ENCODE assay signal across 8 mouse cellular contexts in genomic region chr3:46447481-46448265, GRCm38 (mm10). TPM values are rescaled to one million over a fixed set of nuclear protein-coding genes. Genes with fewer than 3 reads are reported as not detected.
DNase-seq lines count a peak whose midpoint lies in the region; ATAC-seq and TF ChIP-seq lines count a peak whose summit lies in the region.

Gene Pabpc4l, minus strand, starts transcription at chr3:46448219.

- peak within 1 kb of the TSS; percentile 76 for H3K9ac ChIP-seq in hindbrain, embryonic 16.5 days (ENCODE audit: low read depth, low read length)
- peak within 1 kb of the TSS; percentile 54 for H3K9ac ChIP-seq in liver, postnatal 0 days (replicated peaks)

- under 1% methylated on average over 37 of the region's 37 CpGs for WGBS in hindbrain, embryonic 16.5 days
- 1% methylated on average over 37 of the region's 37 CpGs for WGBS in liver, postnatal 0 days (ENCODE audit: insufficient replicate concordance)
- 1% methylated on average over 37 of the region's 37 CpGs for WGBS in olfactory bulb, adult 2 months

- no peaks in the 10 kb centered on the region for H3K36me3 ChIP-seq in hindbrain, embryonic 16.5 days (ENCODE audit: control insufficient read depth, insufficient read depth, low read length)
- H3K36me3 ChIP-seq in liver, postnatal 0 days (replicated peaks; ENCODE audit: insufficient read depth, low read length): no peaks in the 10 kb centered on the region

- no peak for TF ChIP-seq EP300 in liver, postnatal 0 days (IDR thresholded peaks at IDR 0.05; ENCODE audit: low read depth)

- H3K9me3 ChIP-seq in hindbrain, embryonic 16.5 days (ENCODE audit: control insufficient read depth, low read length): no peaks in the 10 kb centered on the region; the same call in 1 of the 2 replicates
- H3K9me3 ChIP-seq in liver, postnatal 0 days (ENCODE audit: low read length): no peaks in the 10 kb centered on the region

- no peaks in the 10 kb centered on the region for H3K27me3 ChIP-seq in hindbrain, embryonic 16.5 days (replicated peaks; ENCODE audit: control insufficient read depth, insufficient read depth, low read length)
- H3K27me3 ChIP-seq in liver, postnatal 0 days (ENCODE audit: insufficient read depth, low read length): no peaks in the 10 kb centered on the region

- H3K4me1 ChIP-seq in hindbrain, embryonic 16.5 days (ENCODE audit: control insufficient read depth, insufficient read depth, low read depth, low read length): no peaks in the 10 kb centered on the region; the same call in none of the 2 replicates
- no peaks in the 10 kb centered on the region for H3K4me1 ChIP-seq in liver, postnatal 0 days (ENCODE audit: insufficient read depth)
- H3K4me1 ChIP-seq in olfactory bulb, adult 2 months (ENCODE audit: control insufficient read depth, insufficient read depth, low read length): peaks cover 10% of the 10 kb centered on the region

- intact Hi-C loops in gastrocnemius, postnatal 36 days (cut with DNase I): no loop called here

- ATAC-seq in common myeloid progenitor, adult 5-6 weeks (replicated peaks; ENCODE audit: low read depth, poor library complexity, severe bottlenecking): peak; percentile 85
- peak; percentile 95 for ATAC-seq in hindbrain, embryonic 16.5 days
- ATAC-seq in liver, postnatal 0 days: peak; percentile 53
- ATAC-seq in CD4-positive, CD25-positive, alpha-beta regulatory T cell, adult 4 months: no peak

- peak within 1 kb of the TSS; percentile 54; the same call in 1 of the 2 replicates for H3K27ac ChIP-seq in hindbrain, embryonic 16.5 days (ENCODE audit: low read depth, low read length)
- H3K27ac ChIP-seq in liver, postnatal 0 days (ENCODE audit: low read depth): 0 out of 2 replicates have a peak within 1 kb of the TSS, but pooled peaks have one; percentile 34
- H3K27ac ChIP-seq in olfactory bulb, adult 2 months (ENCODE audit: insufficient read depth, low read depth, low read length): no peak within 1 kb of the TSS

- TF ChIP-seq POLR2A in olfactory bulb, adult 2 months (IDR thresholded peaks at IDR 0.05; ENCODE audit: insufficient read depth, low read depth, low read length): no peak

- peak; percentile 4 for DNase-seq in layer of hippocampus, adult 11-12 months (ENCODE audit: low spot score)
- DNase-seq in layer of hippocampus, adult 8-10 months (ENCODE audit: low spot score in 2 of 2): no peak
- peak; percentile 32 to 50 for DNase-seq in gastrocnemius, postnatal 36 days
- peak; percentile 27 for DNase-seq in liver, postnatal 0 days

- peak within 1 kb of the TSS; percentile 99 for H3K4me2 ChIP-seq in hindbrain, embryonic 16.5 days (ENCODE audit: low read length)
- peak within 1 kb of the TSS; percentile 79 for H3K4me2 ChIP-seq in liver, postnatal 0 days (ENCODE audit: low read depth, low read length)

- H3K4me3 ChIP-seq in hindbrain, embryonic 16.5 days (ENCODE audit: low read length): peak within 1 kb of the TSS; percentile 66
- H3K4me3 ChIP-seq in liver, postnatal 0 days (ENCODE audit: low read depth, low read length): peak within 1 kb of the TSS; percentile 51
- H3K4me3 ChIP-seq in olfactory bulb, adult 2 months (ENCODE audit: insufficient read depth, low read depth, low read length): peak within 1 kb of the TSS; percentile 47

- TF ChIP-seq CTCF in liver, postnatal 0 days (IDR thresholded peaks at IDR 0.05; ENCODE audit: low read depth): no peak
- no peak for TF ChIP-seq CTCF in olfactory bulb, adult 2 months (IDR thresholded peaks at IDR 0.05; ENCODE audit: insufficient read depth, low read depth, low read length)

RNA-seq across cellular contexts. Expression of gene Pabpc4l, which starts in this region (rescaled TPM):
- 1 to 10 TPM in 1 of 4 experiments, under 1 TPM in 3; 0.08 to 1.4 (median 0.63) TPM for total RNA-seq in layer of hippocampus, adult 8-10 months (2022)
- total RNA-seq in common myeloid progenitor, adult 5-6 weeks (2017): 0.09 TPM in 1 of 2 replicates, not detected in the other
- under 1 TPM; 0.27 to 0.66 TPM for total RNA-seq in gastrocnemius, postnatal 36 days (2021)
- 2.6 and 2.7 TPM in 2 replicates for polyA plus RNA-seq in hindbrain, embryonic 16.5 days (2015; fragmentation: Nextera tagmentation; extraction: Ambion mirVana)
- polyA plus RNA-seq in liver, postnatal 0 days (2015; fragmentation: Nextera tagmentation; extraction: Ambion mirVana): 0.85 TPM in 2 replicates
- not detected in 2 replicates for polyA plus RNA-seq in olfactory bulb, adult 2 months (2012; ENCODE audit: insufficient read depth, insufficient read length, low replicate concordance, missing spikeins)
- polyA plus RNA-seq in CD4-positive, CD25-positive, alpha-beta regulatory T cell, adult 4 months (2017; shearing (Covaris generic)): under 1 TPM in 1 of 2 experiments, not detected in 1; 0.63 TPM

Comparison
In these comparisons a context has a peak if more than half of its experiments do, and no peak if none do; other contexts are left out.
1. Peak in ATAC-seq in common myeloid progenitor, adult 5-6 weeks; RNA of the gene not detected or under 1 TPM.
2. Peak in DNase-seq in gastrocnemius, postnatal 36 days; RNA of the gene not detected or under 1 TPM.
3. Peak in DNase-seq, ATAC-seq, H3K4me3 ChIP-seq, H3K27ac ChIP-seq, H3K9ac ChIP-seq and H3K4me2 ChIP-seq in liver, postnatal 0 days; RNA of the gene not detected or under 1 TPM.